Mouse (Mus musculus): ENCODE results near the gene Stard13.

DNA sequence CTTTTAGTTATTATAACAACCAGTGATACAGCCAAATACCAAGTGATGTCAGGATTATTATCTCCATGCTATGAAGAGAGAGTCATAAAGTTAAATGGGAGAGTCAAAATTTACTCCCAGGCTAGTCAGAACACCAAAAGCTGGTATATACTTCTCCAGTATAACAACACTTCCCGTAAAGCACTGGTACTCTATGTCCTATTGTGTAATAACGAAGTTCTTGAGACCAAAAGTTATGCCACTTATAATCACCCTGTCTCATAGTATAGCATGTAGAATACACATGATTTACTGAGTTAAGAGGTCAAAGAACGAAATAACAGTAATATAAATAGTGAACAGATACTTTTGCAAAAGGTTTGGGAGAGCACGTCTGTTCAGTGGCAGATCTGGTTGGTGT lies 28.6 kb downstream of the Stard13 start:
- TF ChIP-seq POLR2A (IDR thresholded peaks at IDR 0.05; ENCODE audit: borderline replicate concordance, extremely low read depth, low read depth, low read length), result no peak
- no peak for TF ChIP-seq CTCF (IDR thresholded peaks at IDR 0.05; ENCODE audit: insufficient read depth, low read length)
